Mouse (Mus musculus) testis, adult 2 months (tissue): ENCODE data around the gene Dnaaf5. TPM values are rescaled to one million over a fixed set of nuclear protein-coding genes. Genes with fewer than 3 reads are reported as not detected.
A peak's percentile ranks its signal among the peaks of the same experiment; 100 is the strongest.

Experiments
- H3K27ac ChIP-seq: fragments of 200-500 bp; 2 replicates; pipeline ENCODE4 v1.5.1; 2012; ENCODE audit warnings: low read depth, low read length; ENCODE audit not compliant: control insufficient read depth, insufficient read depth
- H3K27me3 ChIP-seq: fragments of 200-500 bp; 2 replicates; pipeline ENCODE4 v1.6.1; 2012; ENCODE audit warnings: mild to moderate bottlenecking, low read length, moderate library complexity; ENCODE audit not compliant: control insufficient read depth, insufficient read depth
- H3K36me3 ChIP-seq: fragments of 200-500 bp; 2 replicates; pipeline ENCODE4 v1.6.1; 2012; ENCODE audit warnings: mild to moderate bottlenecking, low read length; ENCODE audit not compliant: control insufficient read depth, insufficient read depth
- H3K4me1 ChIP-seq: fragments of 200-500 bp; 2 replicates; pipeline ENCODE4 v1.6.1; 2012; ENCODE audit warnings: low read length; ENCODE audit not compliant: control insufficient read depth, insufficient read depth
- H3K4me3 ChIP-seq: fragments of 200-500 bp; 2 replicates; pipeline ENCODE4 v1.5.1; 2012; ENCODE audit warnings: low read depth, mild to moderate bottlenecking, low read length, moderate library complexity, mixed read lengths; ENCODE audit not compliant: control insufficient read depth
- CTCF ChIP-seq: fragments of 200-500 bp; IDR thresholded peaks from 2 replicates; pipeline ENCODE4 v1.5.1; 2012; ENCODE audit warnings: low read depth, mild to moderate bottlenecking, inconsistent platforms, low read length, moderate library complexity; ENCODE audit not compliant: control insufficient read depth, insufficient read depth, insufficient replicate concordance
- POLR2A ChIP-seq: fragments of 200-500 bp; IDR thresholded peaks from 2 replicates; pipeline ENCODE4 v1.6.1; 2012; ENCODE audit warnings: low read depth, mild to moderate bottlenecking, inconsistent platforms, low read length, moderate library complexity; ENCODE audit not compliant: control insufficient read depth
- polyA plus RNA-seq: library from polyadenylated mRNA; depleted of rRNA; stranded (reverse); fragments of >200 nt; gene quantifications from 2 replicates; pipeline ENCODE4 v1.2.3, GENCODE M21; 2012

Gene Dnaaf5
- polyA plus RNA-seq, 1 experiment = 40.4 TPM

DNA sequence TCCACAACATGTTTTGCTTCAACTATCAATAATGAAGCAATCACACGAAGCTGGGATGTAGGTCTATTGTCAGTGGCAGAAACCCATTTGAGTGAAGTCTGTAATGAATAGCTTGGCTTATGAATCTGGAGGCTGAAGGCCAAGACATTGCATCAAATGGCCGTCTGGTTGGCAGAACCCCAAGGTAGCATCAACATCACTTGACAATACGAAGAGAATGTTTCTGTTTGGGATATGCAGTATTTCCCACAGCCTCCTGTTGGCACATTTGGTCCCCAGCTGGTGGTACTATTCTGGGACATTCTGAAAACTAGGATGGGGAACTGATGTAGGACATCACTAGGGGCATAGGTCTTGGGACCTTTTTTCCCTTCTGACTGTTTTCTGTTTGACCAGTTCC is 6.1 kb upstream of the Dnaaf5 start:
- no peak for TF ChIP-seq CTCF
- no peak for TF ChIP-seq POLR2A
- Histone ChIP-seq H3K27me3 (no peaks in the 10 kb centered on the region), H3K27ac (no peak overlapping the region), H3K4me1 (no peaks in the 10 kb centered on the region; the same call in none of the 2 replicates), H3K4me3 (no peak overlapping the region), H3K36me3 (no peaks in the 10 kb centered on the region)

DNA sequence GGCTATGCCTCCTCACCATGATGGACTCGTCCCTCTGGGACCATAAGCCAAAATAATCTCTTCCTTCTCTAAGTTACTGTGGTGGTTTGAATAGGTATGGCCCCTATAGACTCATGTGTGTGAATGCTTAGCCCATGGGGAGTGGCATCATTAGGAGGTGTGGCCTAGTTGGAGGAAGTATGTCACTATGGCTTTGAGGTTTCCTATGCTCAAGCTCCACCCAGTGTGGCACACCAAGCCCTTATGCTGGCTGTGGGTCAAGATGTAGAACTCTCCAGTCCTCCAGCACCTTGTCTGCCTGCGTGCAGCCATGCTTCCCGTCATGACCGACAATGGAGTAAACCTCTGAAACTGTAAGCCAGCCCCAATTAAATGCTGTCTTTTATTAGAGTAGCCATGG is 4.3 kb upstream of the Dnaaf5 start:
- no peaks in the 10 kb centered on the region for H3K27me3 ChIP-seq
- TF ChIP-seq CTCF = no peak
- no peak for TF ChIP-seq POLR2A
- H3K27ac ChIP-seq = no peak overlapping the region; the same call in 1 of the 2 replicates
- H3K4me3 ChIP-seq = no peak overlapping the region
- no peaks in the 10 kb centered on the region; the same call in none of the 2 replicates for H3K4me1 ChIP-seq
- no peaks in the 10 kb centered on the region for H3K36me3 ChIP-seq

DNA sequence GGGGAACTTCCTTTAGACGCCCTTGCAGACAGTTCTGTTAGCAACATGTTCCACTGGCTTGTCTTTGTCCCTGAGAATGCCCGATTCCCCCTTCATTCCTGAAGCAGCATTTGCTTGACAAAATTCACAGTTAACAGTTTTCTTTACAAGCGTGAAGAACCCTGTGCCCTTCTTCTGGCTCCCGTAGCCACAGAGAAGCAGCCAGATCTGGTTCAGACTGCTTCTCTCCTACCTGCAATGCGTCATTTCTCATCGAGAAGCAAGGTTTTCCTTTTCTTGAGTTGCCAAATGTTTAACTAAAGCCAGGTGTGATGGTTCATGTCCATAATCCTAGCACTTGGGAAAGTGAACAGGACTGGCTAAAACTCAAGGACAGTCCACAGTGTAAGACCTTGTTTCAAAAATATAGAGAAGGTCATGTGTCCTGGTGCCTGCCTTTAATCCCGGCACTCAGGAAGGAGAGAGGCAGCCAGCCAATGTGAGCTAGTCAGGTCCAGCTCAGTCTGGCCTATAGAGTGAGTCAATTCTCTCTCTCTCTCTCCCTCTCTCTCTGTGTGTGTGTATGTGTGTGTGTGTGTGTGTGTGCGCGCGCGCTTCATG is 3.4 kb upstream of the Dnaaf5 start:
- Histone ChIP-seq H3K27ac (peak overlapping the region; percentile 46), H3K4me1 (peaks cover 5% of the 10 kb centered on the region), H3K27me3 (no peaks in the 10 kb centered on the region), H3K36me3 (no peaks in the 10 kb centered on the region), H3K4me3 (no peak overlapping the region)
- no peak for TF ChIP-seq CTCF
- no peak for TF ChIP-seq POLR2A

DNA sequence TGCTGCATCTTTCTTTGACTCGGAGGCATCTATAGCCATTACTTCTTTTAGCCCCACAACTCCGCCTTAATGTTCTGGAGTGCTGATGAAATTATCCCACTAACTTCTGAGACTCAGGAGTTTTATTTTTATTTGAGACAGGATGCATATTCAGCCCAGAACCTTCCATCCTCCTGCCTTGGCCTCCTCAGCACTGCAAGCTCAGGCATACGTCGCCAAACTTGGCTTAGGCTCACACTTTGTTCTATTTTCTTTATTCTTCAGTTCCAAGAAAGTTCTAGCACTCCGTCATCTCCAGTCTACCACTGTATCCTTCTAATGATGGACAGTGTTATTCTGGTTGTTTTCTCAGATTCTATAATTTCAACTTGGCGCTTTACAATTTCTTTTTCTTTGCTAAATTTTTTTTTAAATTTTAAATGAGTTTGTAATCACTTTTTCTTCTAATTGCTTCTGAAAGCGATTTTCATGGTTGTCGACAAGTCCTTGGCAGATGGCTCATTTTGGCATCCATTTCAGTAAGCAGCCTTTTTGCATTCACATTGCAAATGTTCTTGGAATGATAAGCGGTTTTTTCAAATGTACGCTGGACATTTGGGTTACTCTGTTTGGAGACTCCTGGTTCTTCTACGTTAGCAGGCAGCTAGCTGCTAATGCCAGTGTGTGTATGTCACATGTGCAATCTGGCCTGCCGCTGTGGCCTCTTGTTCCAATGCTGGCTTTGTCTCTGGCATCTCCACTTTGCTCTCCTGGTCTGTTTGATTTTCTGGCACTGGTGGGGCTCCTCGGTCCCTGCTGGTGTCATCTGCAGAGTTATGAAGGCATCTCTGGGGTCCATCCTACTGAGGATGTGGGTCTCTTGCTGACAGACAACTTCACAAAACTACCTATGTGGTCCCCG is 2.6 kb upstream of the Dnaaf5 start:
- H3K4me1 ChIP-seq = peaks cover 6% of the 10 kb centered on the region
- no peaks in the 10 kb centered on the region for H3K36me3 ChIP-seq
- peak overlapping the region; percentile 43; the same call in 1 of the 2 replicates for H3K27ac ChIP-seq
- TF ChIP-seq POLR2A (no peak), CTCF (no peak)
- H3K27me3 ChIP-seq = no peaks in the 10 kb centered on the region
- H3K4me3 ChIP-seq = 0 out of 2 replicates have a peak overlapping the region, but pooled peaks have one; percentile 4

DNA sequence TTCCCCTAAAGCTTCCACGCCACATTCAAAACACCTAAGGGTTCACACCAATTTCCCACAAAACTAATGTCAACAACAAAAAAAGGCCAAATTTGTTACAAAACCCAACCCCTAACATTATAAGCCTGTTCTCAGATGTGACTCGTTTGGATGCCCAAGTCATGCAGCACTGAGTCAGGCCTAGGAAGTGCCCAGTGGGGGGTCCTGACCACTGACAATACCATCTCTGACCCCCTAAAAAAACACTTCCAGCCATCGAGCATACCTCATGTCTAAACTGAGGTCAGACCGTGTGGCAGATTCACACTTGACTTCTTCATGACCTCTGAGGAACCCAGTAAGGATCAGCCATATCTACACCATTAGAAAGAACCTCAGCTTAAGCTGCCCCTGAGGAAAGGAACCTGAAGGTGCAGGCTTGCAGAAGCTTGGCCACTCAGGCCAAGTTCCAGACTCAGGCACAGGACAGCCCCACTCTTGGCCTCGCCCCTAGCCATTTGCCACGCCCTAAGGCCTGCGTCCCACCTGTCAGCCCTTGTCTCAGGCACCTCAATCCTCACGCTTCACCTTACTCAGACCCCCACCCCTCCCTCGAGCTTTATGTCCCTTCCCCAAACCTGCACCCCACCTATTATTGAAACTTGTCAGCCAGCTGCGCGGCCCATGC is 884 bp upstream of the Dnaaf5 start:
- peaks cover 6% of the 10 kb centered on the region for H3K4me1 ChIP-seq
- no peak overlapping the region for H3K27ac ChIP-seq
- H3K4me3 ChIP-seq = peak overlapping the region; percentile 97
- H3K27me3 ChIP-seq = no peaks in the 10 kb centered on the region
- TF ChIP-seq CTCF (no peak), POLR2A (no peak)
- H3K36me3 ChIP-seq = no peaks in the 10 kb centered on the region; the same call in 1 of the 2 replicates

DNA sequence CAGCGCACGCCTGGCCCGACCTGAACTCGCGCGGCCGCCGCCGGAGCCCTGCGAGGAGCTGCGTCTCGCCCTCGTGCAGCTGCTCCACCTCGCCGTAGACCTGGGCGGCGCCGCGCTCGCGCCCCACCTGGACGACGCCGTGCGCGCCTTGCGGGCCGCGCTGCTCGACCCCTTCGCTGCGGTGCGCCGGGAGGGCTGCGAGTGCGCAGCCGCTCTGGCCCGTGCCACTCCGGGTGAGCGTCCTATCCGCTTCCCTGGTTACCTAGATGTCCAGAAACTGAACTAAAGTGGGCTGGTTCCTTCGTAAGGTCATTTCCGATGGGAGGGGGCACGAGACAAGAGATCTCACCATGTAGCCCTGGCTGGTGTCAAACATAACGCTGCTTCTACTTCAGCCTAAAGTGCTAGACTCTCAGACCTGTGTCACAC is 594 bp downstream of the Dnaaf5 start:
- H3K27ac ChIP-seq = peak overlapping the region; percentile 90
- no peaks in the 10 kb centered on the region; the same call in 1 of the 2 replicates for H3K36me3 ChIP-seq
- TF ChIP-seq CTCF = no peak
- no peak for TF ChIP-seq POLR2A
- H3K27me3 ChIP-seq = no peaks in the 10 kb centered on the region
- peaks cover 6% of the 10 kb centered on the region for H3K4me1 ChIP-seq
- peak overlapping the region; percentile 97 for H3K4me3 ChIP-seq

DNA sequence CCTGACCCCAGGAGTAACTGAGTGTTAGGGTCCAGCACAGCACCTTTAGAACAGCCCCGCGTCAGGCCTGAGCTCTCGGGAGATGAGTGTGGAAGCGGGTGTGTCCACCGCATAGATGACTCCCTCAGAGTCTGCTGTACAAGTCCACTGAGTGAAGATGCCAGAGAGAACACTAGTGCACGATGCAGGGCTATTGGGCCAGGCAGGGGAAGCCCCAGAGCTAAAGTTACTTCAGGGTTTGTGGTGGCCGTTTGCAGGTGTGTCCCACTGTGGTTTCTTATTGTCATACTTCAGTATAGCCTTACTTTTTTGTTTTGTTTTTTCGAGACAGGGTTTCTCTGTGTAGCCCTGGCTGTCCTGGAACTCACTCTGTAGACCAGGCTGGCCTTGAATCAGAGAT is 10.9 kb downstream of the Dnaaf5 start:
- no peak overlapping the region for H3K27ac ChIP-seq
- no peaks in the 10 kb centered on the region for H3K4me1 ChIP-seq
- no peaks in the 10 kb centered on the region for H3K27me3 ChIP-seq
- TF ChIP-seq POLR2A (no peak), CTCF (no peak)
- peaks cover 3% of the 10 kb centered on the region; the same call in 1 of the 2 replicates for H3K36me3 ChIP-seq
- H3K4me3 ChIP-seq = no peak overlapping the region
